Mouse (Mus musculus): ENCODE data around the gene 2310034G01Rik. TPM values are rescaled to one million over a fixed set of nuclear protein-coding genes. Genes with fewer than 3 reads are reported as not detected.

The 2310034G01Rik gene
- polyA plus RNA-seq, 2 experiments, result 0.17 to 0.74 TPM

DNA sequence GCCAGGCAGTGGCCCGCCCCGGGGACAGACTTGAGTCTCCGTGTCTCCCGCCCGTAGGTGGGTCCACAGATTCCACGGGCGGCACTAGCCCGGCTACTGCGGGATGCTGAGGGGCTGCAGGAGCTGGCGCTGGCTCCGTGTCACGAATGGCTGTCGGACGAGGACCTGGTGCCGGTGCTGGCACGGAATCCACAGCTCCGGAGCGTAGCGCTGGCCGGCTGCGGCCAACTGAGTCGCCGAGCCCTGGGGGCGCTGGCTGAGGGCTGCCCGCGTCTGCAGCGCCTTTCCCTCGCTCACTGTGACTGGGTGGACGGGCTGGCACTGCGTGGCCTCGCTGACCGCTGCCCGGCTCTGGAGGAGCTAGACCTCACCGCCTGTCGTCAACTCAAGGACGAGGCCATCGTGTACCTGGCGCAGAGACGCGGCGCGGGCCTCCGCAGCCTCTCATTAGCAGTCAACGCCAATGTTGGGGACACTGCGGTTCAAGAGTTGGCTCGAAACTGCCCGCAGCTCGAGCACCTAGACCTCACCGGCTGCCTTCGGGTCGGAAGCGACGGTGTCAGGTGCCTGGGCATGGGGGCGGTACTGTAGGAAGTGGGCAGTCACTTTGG, 21.0 kb downstream of the 2310034G01Rik start:
- H3K4me3 ChIP-seq (ENCODE audit: insufficient read depth in 1 of 2, low read depth in 2 of 2, low read length in 2 of 2), result peak overlapping the region; percentile 87 to 90
- TF ChIP-seq EP300 (IDR thresholded peaks at IDR 0.05; ENCODE audit: low read depth), result no peak
- TF ChIP-seq CTCF (IDR thresholded peaks at IDR 0.05; ENCODE audit: low read depth), result no peak
- ATAC-seq (ENCODE audit: insufficient read depth), result no peak
- H3K4me2 ChIP-seq (ENCODE audit: low read depth), result peak overlapping the region; percentile 98
- no peak for DNase-seq (ENCODE audit: low read depth in 3 of 3, low spot score in 3 of 3)
- peaks cover 13 to 21% of the 10 kb centered on the region in 2 experiments for H3K4me1 ChIP-seq (replicated peaks; ENCODE audit: control insufficient read depth in 2 of 2, insufficient read depth in 2 of 2, low read length in 1 of 2)
- no peaks in the 10 kb centered on the region for H3K9me3 ChIP-seq (ENCODE audit: control insufficient read depth, low read length)
- whole genome bisulfite sequencing (ENCODE audit: insufficient replicate concordance), result 3% methylated on average over 54 of the region's 54 CpGs
- peaks cover 35% of the 10 kb centered on the region for H3K27me3 ChIP-seq (ENCODE audit: control insufficient read depth, insufficient read depth, low read length)
- no peak overlapping the region for H3K27ac ChIP-seq
- H3K36me3 ChIP-seq (replicated peaks; ENCODE audit: control insufficient read depth, insufficient read depth, low read depth), result peaks cover 5% of the 10 kb centered on the region; the same call in 1 of the 2 replicates
- H3K9ac ChIP-seq (replicated peaks), result peak overlapping the region; percentile 75

DNA sequence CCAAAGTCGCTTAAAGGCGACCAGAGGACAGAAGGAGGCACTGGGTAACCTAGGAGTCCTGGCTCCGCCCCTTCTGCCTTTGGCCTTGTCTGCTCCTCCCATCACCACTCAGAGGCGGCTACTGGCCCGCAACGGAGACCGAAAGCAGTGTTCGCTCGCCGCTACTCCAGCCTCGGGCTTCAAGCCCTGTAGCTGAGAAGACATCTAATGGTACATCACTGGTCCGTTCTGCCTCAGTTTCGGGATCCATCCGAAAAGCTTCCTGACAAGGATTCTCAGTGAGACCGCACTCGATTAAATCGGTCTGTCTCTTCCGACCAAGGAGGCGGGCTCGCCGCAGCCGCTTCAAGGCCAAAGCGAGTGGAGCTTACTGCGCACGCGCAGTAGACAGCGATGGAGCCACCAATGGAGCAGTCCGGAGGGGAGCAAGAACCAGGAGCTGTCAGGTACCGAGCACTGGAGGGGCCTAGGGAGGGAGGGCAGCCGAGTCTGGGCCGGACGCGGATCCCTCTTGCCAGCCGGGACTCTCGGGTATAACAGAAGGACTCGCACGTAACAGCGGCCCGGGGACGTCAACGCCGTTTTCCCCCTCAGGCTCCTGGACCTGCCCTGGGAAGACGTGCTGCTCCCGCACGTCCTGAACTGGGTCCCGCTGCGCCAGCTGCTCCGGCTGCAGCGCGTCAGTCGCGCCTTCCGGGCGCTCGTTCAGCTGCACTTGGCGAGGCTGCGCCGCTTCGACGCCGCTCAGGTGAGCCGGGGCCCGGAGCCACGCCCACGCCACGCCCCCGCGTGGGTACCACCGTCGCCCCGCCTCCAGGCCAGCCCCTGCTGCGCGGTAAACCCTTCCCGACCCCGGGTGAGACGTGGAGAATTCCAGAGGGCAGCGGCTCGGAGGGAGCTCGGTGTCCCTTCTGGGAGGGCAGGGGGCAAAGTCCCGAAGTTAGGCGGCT, 21.7 kb downstream of the 2310034G01Rik start, which contains the start of gene Fbxl15:
Gene Fbxl15, plus strand, starts transcription at position 104 of the 950 bp plus-strand sequence.
- ATAC-seq (ENCODE audit: insufficient read depth) (peak; percentile 92), DNase-seq (ENCODE audit: low read depth in 3 of 3, low spot score in 3 of 3) (peak; percentile 90 to 92 (median 90))
- H3K9ac ChIP-seq (replicated peaks), result peak within 1 kb of the TSS; percentile 75
- peaks cover 43% of the 10 kb centered on the region for H3K27me3 ChIP-seq (ENCODE audit: control insufficient read depth, insufficient read depth, low read length)
- WGBS (ENCODE audit: insufficient replicate concordance), result under 1% methylated on average over 81 of the region's 81 CpGs
- peak within 1 kb of the TSS; percentile 98 for H3K4me2 ChIP-seq (ENCODE audit: low read depth)
- peaks cover 13 to 21% of the 10 kb centered on the region in 2 experiments for H3K4me1 ChIP-seq (replicated peaks; ENCODE audit: control insufficient read depth in 2 of 2, insufficient read depth in 2 of 2, low read length in 1 of 2)
- TF ChIP-seq CTCF (IDR thresholded peaks at IDR 0.05; ENCODE audit: low read depth), result no peak
- TF ChIP-seq EP300 (IDR thresholded peaks at IDR 0.05; ENCODE audit: low read depth), result no peak
- H3K9me3 ChIP-seq (ENCODE audit: control insufficient read depth, low read length), result no peaks in the 10 kb centered on the region
- H3K27ac ChIP-seq, result peak within 1 kb of the TSS; percentile 41
- peaks cover 5% of the 10 kb centered on the region; the same call in 1 of the 2 replicates for H3K36me3 ChIP-seq (replicated peaks; ENCODE audit: control insufficient read depth, insufficient read depth, low read depth)
- peak within 1 kb of the TSS; percentile 87 to 90 for H3K4me3 ChIP-seq (ENCODE audit: insufficient read depth in 1 of 2, low read depth in 2 of 2, low read length in 2 of 2)

GRCm38 (mm10) chr19:46327531-46328064, 22.5 kb downstream of the 2310034G01Rik start:
- peaks cover 50% of the 10 kb centered on the region for H3K27me3 ChIP-seq (ENCODE audit: control insufficient read depth, insufficient read depth, low read length)

GRCm38 (mm10) chr19:46326756-46327305, 23.3 kb downstream of the 2310034G01Rik start, which contains the start of gene Psd:
Gene Psd, minus strand, starts transcription at chr19:46327156.
- H3K36me3 ChIP-seq (replicated peaks; ENCODE audit: control insufficient read depth, insufficient read depth, low read depth), result peaks cover 5% of the 10 kb centered on the region; the same call in 1 of the 2 replicates
- peak within 1 kb of the TSS; percentile 87 to 90 for H3K4me3 ChIP-seq (ENCODE audit: insufficient read depth in 1 of 2, low read depth in 2 of 2, low read length in 2 of 2)
- peak within 1 kb of the TSS; percentile 41; the same call in 1 of the 2 replicates for H3K27ac ChIP-seq
- H3K9ac ChIP-seq (replicated peaks), result peak within 1 kb of the TSS; percentile 75
- ATAC-seq (ENCODE audit: insufficient read depth), result no peak
- peaks cover 58% of the 10 kb centered on the region for H3K27me3 ChIP-seq (ENCODE audit: control insufficient read depth, insufficient read depth, low read length)
- DNase-seq (ENCODE audit: low read depth in 3 of 3, low spot score in 3 of 3), result no peak
- H3K4me2 ChIP-seq (ENCODE audit: low read depth), result peak within 1 kb of the TSS; percentile 98
- under 1% methylated on average over 35 of the region's 35 CpGs for WGBS (ENCODE audit: insufficient replicate concordance)
- peaks cover 13 to 21% of the 10 kb centered on the region in 2 experiments for H3K4me1 ChIP-seq (replicated peaks; ENCODE audit: control insufficient read depth in 2 of 2, insufficient read depth in 2 of 2, low read length in 1 of 2)
- TF ChIP-seq EP300 (IDR thresholded peaks at IDR 0.05; ENCODE audit: low read depth) (no peak), CTCF (IDR thresholded peaks at IDR 0.05; ENCODE audit: low read depth) (no peak)
- H3K9me3 ChIP-seq (ENCODE audit: control insufficient read depth, low read length), result no peaks in the 10 kb centered on the region

More at GRCm38 (mm10) chr19:46327531-46328064, 22.5 kb downstream of the 2310034G01Rik start:
- Histone ChIP-seq H3K27ac (no peak overlapping the region; the same call in 1 of the 2 replicates), H3K4me2 (ENCODE audit: low read depth) (peak overlapping the region; percentile 98), H3K9ac (replicated peaks) (peak overlapping the region; percentile 75; the same call in 1 of the 2 replicates), H3K4me3 (ENCODE audit: insufficient read depth in 1 of 2, low read depth in 2 of 2, low read length in 2 of 2) (peak overlapping the region; percentile 87 to 90), H3K4me1 (replicated peaks; ENCODE audit: control insufficient read depth in 2 of 2, insufficient read depth in 2 of 2, low read length in 1 of 2) (peaks cover 13 to 21% of the 10 kb centered on the region in 2 experiments), H3K36me3 (replicated peaks; ENCODE audit: control insufficient read depth, insufficient read depth, low read depth) (peaks cover 5% of the 10 kb centered on the region; the same call in 1 of the 2 replicates), H3K9me3 (ENCODE audit: control insufficient read depth, low read length) (no peaks in the 10 kb centered on the region)
- ATAC-seq (ENCODE audit: insufficient read depth) (no peak), DNase-seq (ENCODE audit: low read depth in 3 of 3, low spot score in 3 of 3) (no peak)
- TF ChIP-seq EP300 (IDR thresholded peaks at IDR 0.05; ENCODE audit: low read depth) (no peak), CTCF (IDR thresholded peaks at IDR 0.05; ENCODE audit: low read depth) (no peak)
- 17% methylated on average over 14 of the region's 14 CpGs for WGBS (ENCODE audit: insufficient replicate concordance)
